Mouse (Mus musculus): ENCODE data around the gene Arl8b. TPM values are rescaled to one million over a fixed set of nuclear protein-coding genes. Genes with fewer than 3 reads are reported as not detected.

The Arl8b gene
- total and polyA plus RNA-seq, 3 experiments, result 37.7 to 120 (median 75.2) TPM

DNA sequence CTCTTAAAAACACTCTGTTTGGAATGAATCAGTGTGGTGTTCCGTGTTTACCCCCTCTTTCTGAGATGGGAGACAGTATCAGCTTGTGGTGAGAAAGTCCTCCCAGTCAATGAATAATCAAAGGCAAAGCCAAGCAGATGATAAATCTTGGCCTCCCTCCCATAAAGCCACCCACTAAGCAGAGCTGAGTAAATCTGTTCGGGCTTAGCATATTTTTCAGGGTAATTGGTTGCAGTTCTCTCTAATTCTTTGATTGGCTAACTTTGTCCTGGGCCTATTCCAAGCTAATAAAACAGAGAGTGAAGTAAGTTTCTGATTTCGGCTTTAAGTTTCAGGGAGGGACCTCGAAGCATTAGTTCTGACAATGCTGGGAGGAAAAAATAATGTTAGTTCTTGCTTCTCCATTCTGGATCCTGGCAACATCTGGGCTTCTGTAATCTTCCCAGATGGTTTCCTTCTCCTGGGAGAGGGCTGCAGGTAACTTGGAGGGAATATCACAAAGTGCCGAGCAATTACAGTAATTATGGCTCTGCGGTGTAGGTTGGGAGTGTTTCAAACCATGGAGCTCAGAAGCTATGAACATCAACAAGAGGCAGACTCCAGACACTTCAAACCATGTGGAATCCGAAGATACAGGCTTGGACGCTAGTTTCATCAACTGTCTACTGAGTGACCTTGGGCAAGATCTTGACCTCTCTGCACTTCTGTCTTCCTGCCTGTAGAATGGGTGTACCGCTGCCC lies 44.3 kb upstream of the Arl8b start:
- Histone ChIP-seq H3K79me2 (ENCODE audit: control insufficient read depth, insufficient read depth, low read length, poor library complexity) (no peaks in the 10 kb centered on the region), H3K4me3 (ENCODE audit: control insufficient read depth in 1 of 2, insufficient read depth in 1 of 2, low read depth in 2 of 2, low read length in 2 of 2) (no peak overlapping the region), H3K9ac (ENCODE audit: control insufficient read depth, low read depth, low read length, poor library complexity, severe bottlenecking) (no peak overlapping the region), H3K27me3 (ENCODE audit: control insufficient read depth in 1 of 2, insufficient read depth in 2 of 2, low read length in 2 of 2) (no peaks in the 10 kb centered on the region; a peak in 1 of 4 replicates), H3K9me3 (replicated peaks; ENCODE audit: insufficient read depth, low read length) (no peaks in the 10 kb centered on the region), H3K4me1 (ENCODE audit: control insufficient read depth in 1 of 2, insufficient read depth in 2 of 2, low read length in 2 of 2) (no peaks in the 10 kb centered on the region), H3K36me3 (ENCODE audit: control insufficient read depth in 1 of 2, insufficient read depth in 2 of 2, low read length in 2 of 2) (no peaks in the 10 kb centered on the region), H3K27ac (ENCODE audit: control insufficient read depth, low read depth, low read length) (no peak overlapping the region)
- no peak for DNase-seq (ENCODE audit: low read depth, low spot score)
- TF ChIP-seq RCOR1 (IDR thresholded peaks at IDR 0.05; ENCODE audit: low read depth, low read length) (peak; percentile 23; the same call in 1 of the 2 replicates), UBTF (IDR thresholded peaks at IDR 0.05; ENCODE audit: borderline replicate concordance, insufficient read depth, low read depth, low read length) (no peak)

DNA sequence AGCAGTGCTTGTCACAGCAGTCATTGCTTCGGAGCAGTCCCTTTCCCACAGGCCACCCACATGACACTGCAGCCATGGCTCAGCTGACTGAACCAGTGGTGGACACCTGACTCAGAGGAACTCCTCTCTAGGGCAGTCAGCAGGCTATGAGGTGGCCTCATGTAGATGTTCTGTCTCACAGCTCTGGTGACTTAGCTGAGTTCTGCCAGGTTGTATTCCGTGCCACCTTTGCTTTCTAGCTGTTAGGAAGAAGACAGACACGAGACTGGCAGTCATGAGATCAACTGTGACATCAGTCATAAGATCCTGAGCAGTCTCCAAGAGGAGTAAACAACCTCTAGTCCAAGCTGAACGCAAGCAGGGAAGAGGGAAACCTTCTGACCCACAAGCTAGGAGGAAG lies 42.3 kb upstream of the Arl8b start:
- no peak for TF ChIP-seq ZNF384 (IDR thresholded peaks at IDR 0.05; ENCODE audit: low read depth, low read length)
- no peak for TF ChIP-seq CHD2 (IDR thresholded peaks at IDR 0.05; ENCODE audit: low read length)
- no peak for TF ChIP-seq USF1 (IDR thresholded peaks at IDR 0.05; ENCODE audit: low read depth, low read length)
- TF ChIP-seq ZMIZ1 (IDR thresholded peaks at IDR 0.05; ENCODE audit: low read depth, low read length), result no peak
- no peak for TF ChIP-seq MYB (IDR thresholded peaks at IDR 0.05; ENCODE audit: low read depth, low read length)
- TF ChIP-seq SIN3A (IDR thresholded peaks at IDR 0.05; ENCODE audit: low read length), result no peak
- TF ChIP-seq BHLHE40 (IDR thresholded peaks at IDR 0.05; ENCODE audit: borderline replicate concordance, low read depth, low read length), result no peak
- no peak for TF ChIP-seq MAZ (IDR thresholded peaks at IDR 0.05; ENCODE audit: low read depth, low read length)
- TF ChIP-seq USF2 (IDR thresholded peaks at IDR 0.05; ENCODE audit: borderline replicate concordance in 1 of 2, insufficient read depth in 1 of 2, low read depth in 1 of 2, low read length in 2 of 2), result no peak
- TF ChIP-seq SMC3 (IDR thresholded peaks at IDR 0.05; ENCODE audit: low read depth, low read length), result no peak
- no peak for TF ChIP-seq TAL1 (IDR thresholded peaks at IDR 0.05; ENCODE audit: low read length)
- no peak for TF ChIP-seq POLR2AphosphoS5 (IDR thresholded peaks at IDR 0.05; ENCODE audit: borderline replicate concordance, low read depth, low read length)
- Histone ChIP-seq H3K4me1 (ENCODE audit: control insufficient read depth in 1 of 2, insufficient read depth in 2 of 2, low read length in 2 of 2) (no peaks in the 10 kb centered on the region), H3K27ac (ENCODE audit: control insufficient read depth, low read depth, low read length) (no peak overlapping the region)

More for the DNA sequence above, 42.3 kb upstream of the Arl8b start:
- no peaks in the 10 kb centered on the region for H3K9me3 ChIP-seq (replicated peaks; ENCODE audit: insufficient read depth, low read length)
- H3K79me2 ChIP-seq (ENCODE audit: control insufficient read depth, insufficient read depth, low read length, poor library complexity), result no peaks in the 10 kb centered on the region
- no peaks in the 10 kb centered on the region; a peak in 2 of 4 replicates for H3K27me3 ChIP-seq (ENCODE audit: control insufficient read depth in 1 of 2, insufficient read depth in 2 of 2, low read length in 2 of 2)
- H3K9ac ChIP-seq (ENCODE audit: control insufficient read depth, low read depth, low read length, poor library complexity, severe bottlenecking), result no peak overlapping the region
- no peak for DNase-seq (ENCODE audit: low read depth, low spot score)
- no peaks in the 10 kb centered on the region for H3K36me3 ChIP-seq (ENCODE audit: control insufficient read depth in 1 of 2, insufficient read depth in 2 of 2, low read length in 2 of 2)
- H3K4me3 ChIP-seq (ENCODE audit: control insufficient read depth in 1 of 2, insufficient read depth in 1 of 2, low read depth in 2 of 2, low read length in 2 of 2), result no peak overlapping the region
